Mouse (Mus musculus) central nervous system, embryonic 18 days (tissue): Measurements from ENCODE around the gene Kcna2. TPM values are rescaled to one million over a fixed set of nuclear protein-coding genes. Genes with fewer than 3 reads are reported as not detected.

Experiments used
- polyA plus RNA-seq: library from polyadenylated mRNA; depleted of rRNA; stranded (reverse); fragments of >200 nt; gene quantifications from 2 replicates; pipeline ENCODE4 v1.2.3, GENCODE M21; 2012; rRNA removed

Gene Kcna2
- polyA plus RNA-seq: 4.1 and 4.9 TPM in 2 replicates

DNA sequence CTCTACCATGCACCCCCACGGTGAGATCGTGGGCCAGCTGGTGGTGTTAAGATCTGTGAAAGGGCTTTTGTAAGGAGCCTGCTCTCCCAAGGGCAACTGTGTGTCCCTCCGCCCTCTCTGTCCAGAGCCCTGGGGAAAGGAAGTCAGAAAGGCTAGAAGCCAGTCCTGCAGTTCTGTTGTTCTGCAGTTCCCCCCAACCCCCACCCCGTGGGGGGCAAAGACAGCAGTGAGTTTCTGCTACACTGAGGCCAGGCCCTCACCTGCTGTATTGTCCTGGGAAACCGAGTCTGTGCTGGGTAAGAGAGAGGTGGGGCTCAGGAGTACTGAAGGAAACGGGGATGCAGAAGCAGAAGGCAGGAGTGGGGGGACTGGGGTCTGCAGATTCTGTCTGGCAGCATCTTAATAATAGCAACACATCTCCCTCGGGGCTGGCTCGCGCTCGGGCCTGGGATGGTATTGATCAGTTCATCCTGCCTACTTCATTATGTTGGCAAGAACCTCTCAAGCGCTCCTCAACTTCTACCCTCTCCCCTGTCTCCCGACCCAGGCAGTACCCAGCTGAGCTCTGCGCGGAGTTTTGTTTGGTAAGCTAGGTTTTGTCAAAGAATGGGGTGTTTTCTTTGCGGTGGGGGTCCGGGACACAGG, at the start of gene Kcna2:
Gene Kcna2, plus strand, starts transcription at position 336 of the 645 bp plus-strand sequence.

Other genes starting within 250 kb of the Kcna2 start
- 8.0 and 10.0 TPM in 2 replicates for gene Kcna3, start 65.0 kb upstream of the Kcna2 start, polyA plus RNA-seq
- gene Kcna10, start 81.9 kb downstream of the Kcna2 start, polyA plus RNA-seq: not detected in 2 replicates
- gene Cym, start 120.6 kb downstream of the Kcna2 start, polyA plus RNA-seq: 0.41 and 0.44 TPM in 2 replicates
- not detected in 2 replicates for gene A630076J17Rik, start 129.5 kb downstream of the Kcna2 start, polyA plus RNA-seq
- gene Prok1, start 138.6 kb downstream of the Kcna2 start, polyA plus RNA-seq: 0.41 and 0.45 TPM in 2 replicates
- gene Lamtor5, start 177.7 kb downstream of the Kcna2 start, polyA plus RNA-seq: 122 and 138 TPM in 2 replicates
- 1.0 and 1.1 TPM in 2 replicates for gene Slc16a4, start 190.1 kb downstream of the Kcna2 start, polyA plus RNA-seq
- gene Rbm15, start 232.5 kb downstream of the Kcna2 start, polyA plus RNA-seq: 4.0 and 4.3 TPM in 2 replicates